Mouse (Mus musculus) intestine, postnatal 0 days (tissue): ENCODE measurements around the gene Tcf12. TPM values are rescaled to one million over a fixed set of nuclear protein-coding genes. Genes with fewer than 3 reads are reported as not detected.

Source experiments
- ATAC-seq: fragments of 200-750 bp; cut with Nextera tagmentation; 2 replicates; pipeline ENCODE4 v1.8.0; 2017; ENCODE audit warnings: mild to moderate bottlenecking, moderate TSS enrichment, moderate library complexity
- H3K27ac ChIP-seq: fragments of 300-500 bp; sonication (generic); 2 replicates; pipeline ENCODE4 v1.5.1; 2014; ENCODE audit warnings: mild to moderate bottlenecking, low read depth, low read length, moderate library complexity
- H3K27me3 ChIP-seq: fragments of 300-500 bp; sonication (generic); replicated peaks from 2 replicates; pipeline ENCODE4 v1.6.1; 2014; ENCODE audit warnings: low read length, mixed read lengths; ENCODE audit not compliant: control insufficient read depth, insufficient read depth
- H3K36me3 ChIP-seq: fragments of 300-500 bp; sonication (generic); 2 replicates; pipeline ENCODE4 v1.6.1; 2014; ENCODE audit warnings: mild to moderate bottlenecking, moderate library complexity; ENCODE audit not compliant: control insufficient read depth, insufficient read depth
- H3K4me1 ChIP-seq: fragments of 300-500 bp; sonication (generic); replicated peaks from 2 replicates; pipeline ENCODE4 v1.6.1; 2014; ENCODE audit warnings: antibody characterized with exemption, low read length, mixed read lengths; ENCODE audit not compliant: control insufficient read depth, insufficient read depth
- H3K4me2 ChIP-seq: fragments of 300-500 bp; sonication (generic); replicated peaks from 2 replicates; pipeline ENCODE4 v1.6.1; 2014; ENCODE audit warnings: low read depth, mild to moderate bottlenecking, moderate library complexity
- H3K4me3 ChIP-seq: fragments of 300-500 bp; sonication (generic); 2 replicates; pipeline ENCODE4 v1.5.1; 2014; ENCODE audit warnings: low read depth, low read length
- H3K9ac ChIP-seq: fragments of 300-500 bp; sonication (generic); 2 replicates; pipeline ENCODE4 v1.6.1; 2014; ENCODE audit warnings: mild to moderate bottlenecking, low read depth, low read length
- H3K9me3 ChIP-seq: fragments of 300-500 bp; sonication (generic); 2 replicates; pipeline ENCODE4 v1.6.1; 2016; ENCODE audit warnings: mixed run types; ENCODE audit not compliant: control insufficient read depth
- CTCF ChIP-seq: sonication (generic); IDR thresholded peaks from 2 replicates; pipeline ENCODE4 v1.5.1; 2016; ENCODE audit warnings: low read depth, mild to moderate bottlenecking, control low read depth, antibody characterized with exemption, moderate library complexity
- WGBS: fragments of 180-500 bp; shearing (Covaris S2); extraction: QIAGEN DNeasy Blood & Tissue Kit; methylation state at CpG from one replicate; pipeline ENCODE4 v1.1.7; 2014; 5-methylcytosine and 5-hydroxymethylcytosine counted together
- polyA plus RNA-seq: library from polyadenylated mRNA; unstranded; fragments of >200 nt; fragmentation: Nextera tagmentation; extraction: Ambion mirVana; gene quantifications from 2 replicates; pipeline ENCODE4 v1.2.1, GENCODE M21; 2015

The Tcf12 gene
- polyA plus RNA-seq, 1 experiment from 2014 or later, result 19.1 TPM

DNA sequence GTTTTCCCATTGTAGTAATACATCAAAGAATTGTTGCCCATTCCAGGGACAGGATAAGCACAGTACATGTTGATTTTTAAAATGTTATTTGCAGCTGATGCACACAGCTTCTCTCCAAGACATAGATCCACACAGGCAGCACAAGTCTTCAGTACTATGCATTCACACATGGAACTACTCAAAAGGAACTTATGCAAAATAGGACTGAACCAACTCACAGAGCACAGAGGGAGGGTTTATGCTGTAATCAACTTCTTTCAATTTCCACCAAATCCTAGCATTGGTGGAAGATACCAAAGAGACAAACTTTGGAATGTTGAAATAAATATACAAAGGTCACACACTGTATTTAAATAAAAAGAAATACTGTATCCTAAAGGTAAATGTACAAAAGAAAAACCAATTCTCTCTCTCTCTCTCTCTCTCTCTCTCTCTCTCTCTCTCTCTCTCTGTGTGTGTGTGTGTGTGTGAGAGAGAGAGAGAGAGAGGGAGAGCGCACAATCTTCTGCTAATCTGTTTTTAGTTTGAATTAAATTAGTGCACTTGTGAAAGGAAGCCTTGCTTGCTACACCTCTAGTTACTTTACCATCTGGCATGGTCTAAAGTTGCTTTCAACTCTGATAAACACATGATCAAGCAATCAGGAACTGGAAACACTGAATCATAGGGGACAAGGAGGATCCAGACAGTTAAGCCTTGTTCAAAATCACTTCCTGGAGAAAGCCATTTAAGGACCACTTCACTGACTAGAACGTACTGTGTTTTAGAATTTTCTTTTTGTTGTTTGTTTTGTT is 215.5 kb downstream of the Tcf12 start:
- no peaks in the 10 kb centered on the region for H3K27me3 ChIP-seq
- no peak for TF ChIP-seq CTCF
- H3K27ac ChIP-seq, result peak overlapping the region; percentile 60; the same call in 1 of the 2 replicates
- H3K4me3 ChIP-seq, result no peak overlapping the region
- ATAC-seq, result peak; percentile 85
- WGBS, result 31% methylated on average over 2 of the region's 2 CpGs
- H3K4me2 ChIP-seq, result peak overlapping the region; percentile 27; the same call in 1 of the 2 replicates
- no peak overlapping the region for H3K9ac ChIP-seq
- H3K4me1 ChIP-seq, result peaks cover 2% of the 10 kb centered on the region; the same call in 1 of the 2 replicates
- H3K36me3 ChIP-seq, result no peaks in the 10 kb centered on the region
- H3K9me3 ChIP-seq, result no peaks in the 10 kb centered on the region

DNA sequence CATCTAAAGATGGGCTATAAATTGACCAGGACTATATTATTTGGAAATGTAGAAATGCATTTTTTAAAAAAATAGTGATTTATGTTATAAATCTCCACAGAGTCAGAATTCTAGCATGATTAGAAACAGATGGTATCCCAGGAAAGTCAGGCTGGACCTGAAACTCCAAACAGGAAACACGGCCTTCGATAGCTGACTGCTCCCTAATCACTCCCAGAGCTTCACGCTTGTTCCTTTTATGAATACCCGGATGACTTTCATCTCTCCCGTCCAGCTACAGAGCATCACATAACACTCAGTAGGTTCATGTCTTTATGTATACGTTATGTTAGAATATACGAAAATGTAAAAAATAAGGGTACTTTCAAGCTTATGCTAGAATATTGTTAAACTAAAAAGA is 216.4 kb downstream of the Tcf12 start:
- Histone ChIP-seq H3K9ac (no peak overlapping the region), H3K4me3 (no peak overlapping the region), H3K4me1 (peaks cover 2% of the 10 kb centered on the region; the same call in 1 of the 2 replicates), H3K36me3 (no peaks in the 10 kb centered on the region), H3K27me3 (no peaks in the 10 kb centered on the region), H3K9me3 (no peaks in the 10 kb centered on the region), H3K4me2 (no peak overlapping the region), H3K27ac (no peak overlapping the region)
- no peak for ATAC-seq
- 51% methylated on average over 7 of the region's 7 CpGs for whole genome bisulfite sequencing
- TF ChIP-seq CTCF, result no peak

DNA sequence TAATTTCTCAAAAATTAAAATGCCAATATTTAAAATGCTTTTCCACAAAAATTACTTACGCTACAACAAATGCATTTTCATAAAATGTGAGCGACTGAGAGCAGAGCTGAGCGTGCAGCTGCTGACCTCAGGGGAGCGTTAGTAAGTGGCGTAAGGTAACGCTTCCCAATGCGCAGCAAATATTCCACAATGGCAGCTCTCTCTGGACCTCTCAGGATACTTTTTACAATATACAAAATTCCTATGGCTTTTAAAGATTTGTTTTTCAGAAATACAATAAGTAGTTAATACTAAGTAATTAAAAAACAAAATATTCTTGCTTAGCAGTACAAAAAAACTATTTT is 216.8 kb downstream of the Tcf12 start:
- no peak for ATAC-seq
- Histone ChIP-seq H3K36me3 (no peaks in the 10 kb centered on the region), H3K4me3 (no peak overlapping the region), H3K4me1 (peaks cover 2% of the 10 kb centered on the region; the same call in 1 of the 2 replicates), H3K27me3 (no peaks in the 10 kb centered on the region), H3K4me2 (no peak overlapping the region), H3K9me3 (no peaks in the 10 kb centered on the region), H3K9ac (no peak overlapping the region), H3K27ac (no peak overlapping the region)
- TF ChIP-seq CTCF, result no peak
- 87% methylated on average over 7 of the region's 7 CpGs for WGBS

DNA sequence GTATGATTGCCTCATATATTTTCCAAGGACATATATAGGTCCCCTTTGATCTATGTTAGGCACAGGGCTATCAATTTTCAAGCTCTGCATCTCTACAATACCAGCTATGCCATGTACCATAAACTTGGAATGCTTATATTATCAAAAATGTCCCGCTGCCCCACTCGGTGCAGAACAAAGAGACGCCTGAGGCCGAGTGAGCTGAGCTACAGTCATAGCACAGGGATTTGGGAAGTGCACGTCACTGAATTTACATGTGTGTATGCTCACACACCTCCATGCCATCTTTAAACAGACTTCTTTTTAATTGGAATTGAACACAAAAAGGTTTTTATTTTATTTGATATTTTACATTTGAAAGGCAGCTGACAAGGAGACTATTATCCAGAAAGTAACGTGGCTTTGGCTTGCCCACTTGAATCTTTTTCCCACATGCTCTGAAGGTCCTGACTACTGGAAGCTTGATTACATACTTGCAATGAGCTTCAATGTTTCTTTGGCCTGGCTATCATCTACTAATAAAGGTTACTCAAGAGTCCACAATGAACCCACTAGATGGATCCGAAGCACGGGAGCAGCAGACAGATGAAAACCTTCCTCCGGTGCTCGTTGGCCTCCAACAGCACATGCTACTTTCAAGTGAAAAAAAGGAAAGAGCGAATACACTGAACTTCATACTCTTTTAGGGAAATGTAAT is 217.3 kb downstream of the Tcf12 start:
- Histone ChIP-seq H3K4me1 (peaks cover 2% of the 10 kb centered on the region; the same call in 1 of the 2 replicates), H3K27me3 (no peaks in the 10 kb centered on the region), H3K9me3 (no peaks in the 10 kb centered on the region), H3K4me2 (no peak overlapping the region), H3K27ac (no peak overlapping the region), H3K36me3 (no peaks in the 10 kb centered on the region), H3K4me3 (no peak overlapping the region), H3K9ac (no peak overlapping the region)
- WGBS, result 75% methylated on average over 11 of the region's 11 CpGs
- ATAC-seq, result no peak
- TF ChIP-seq CTCF, result no peak

- H3K27me3 ChIP-seq, result no peaks in the 10 kb centered on the region
- H3K4me3 ChIP-seq, result no peak overlapping the region
- ATAC-seq, result no peak
- no peaks in the 10 kb centered on the region for H3K9me3 ChIP-seq
- peaks cover 3% of the 10 kb centered on the region; the same call in 1 of the 2 replicates for H3K36me3 ChIP-seq
- H3K9ac ChIP-seq, result no peak overlapping the region
- H3K27ac ChIP-seq, result no peak overlapping the region
- no peak overlapping the region for H3K4me2 ChIP-seq
- H3K4me1 ChIP-seq, result no peaks in the 10 kb centered on the region
- WGBS, result 59% methylated on average over 5 of the region's 5 CpGs
- no peak for TF ChIP-seq CTCF
These were observed 223.2 kb downstream of the Tcf12 start for GRCm38 (mm10) chr9:71888450-71888849.

GRCm38 (mm10) chr9:71880629-71881028 is 231.0 kb downstream of the Tcf12 start:
- ATAC-seq, result no peak
- Histone ChIP-seq H3K4me1 (no peaks in the 10 kb centered on the region), H3K27ac (no peak overlapping the region), H3K27me3 (no peaks in the 10 kb centered on the region), H3K4me3 (no peak overlapping the region), H3K9ac (no peak overlapping the region), H3K4me2 (no peak overlapping the region), H3K36me3 (peaks cover 34% of the 10 kb centered on the region), H3K9me3 (no peaks in the 10 kb centered on the region)
- TF ChIP-seq CTCF, result no peak
- WGBS, result 31% methylated on average over 1 of the region's 1 CpGs
